Mouse (Mus musculus): Measurements from ENCODE around the gene Lmcd1.

Lmcd1 gene

GRCm38 (mm10) chr6:112362349-112362958 is 88.9 kb downstream of the Lmcd1 start:
- peak; percentile 31 for DNase-seq

GRCm38 (mm10) chr6:112364581-112364980 is 91.0 kb downstream of the Lmcd1 start:
- DNase-seq = peak; percentile 41

- no peak for DNase-seq
These were observed 91.7 kb downstream of the Lmcd1 start for GRCm38 (mm10) chr6:112365294-112365693.

- DNase-seq = peak; percentile 14
These were observed 100.5 kb downstream of the Lmcd1 start for GRCm38 (mm10) chr6:112373886-112374585.

GRCm38 (mm10) chr6:112375661-112376392 is 102.3 kb downstream of the Lmcd1 start:
- DNase-seq = no peak

- DNase-seq = no peak
These were observed 105.5 kb downstream of the Lmcd1 start for GRCm38 (mm10) chr6:112379054-112379453.

Measured in cerebellum, adult 9-10 months (tissue).